Mouse (Mus musculus): Measurements from ENCODE around the gene Mpc1. TPM values are rescaled to one million over a fixed set of nuclear protein-coding genes. Genes with fewer than 3 reads are reported as not detected.

Gene Mpc1
- 10 to 100 TPM; 50.3 to 60.8 TPM for total RNA-seq (2023)

DNA sequence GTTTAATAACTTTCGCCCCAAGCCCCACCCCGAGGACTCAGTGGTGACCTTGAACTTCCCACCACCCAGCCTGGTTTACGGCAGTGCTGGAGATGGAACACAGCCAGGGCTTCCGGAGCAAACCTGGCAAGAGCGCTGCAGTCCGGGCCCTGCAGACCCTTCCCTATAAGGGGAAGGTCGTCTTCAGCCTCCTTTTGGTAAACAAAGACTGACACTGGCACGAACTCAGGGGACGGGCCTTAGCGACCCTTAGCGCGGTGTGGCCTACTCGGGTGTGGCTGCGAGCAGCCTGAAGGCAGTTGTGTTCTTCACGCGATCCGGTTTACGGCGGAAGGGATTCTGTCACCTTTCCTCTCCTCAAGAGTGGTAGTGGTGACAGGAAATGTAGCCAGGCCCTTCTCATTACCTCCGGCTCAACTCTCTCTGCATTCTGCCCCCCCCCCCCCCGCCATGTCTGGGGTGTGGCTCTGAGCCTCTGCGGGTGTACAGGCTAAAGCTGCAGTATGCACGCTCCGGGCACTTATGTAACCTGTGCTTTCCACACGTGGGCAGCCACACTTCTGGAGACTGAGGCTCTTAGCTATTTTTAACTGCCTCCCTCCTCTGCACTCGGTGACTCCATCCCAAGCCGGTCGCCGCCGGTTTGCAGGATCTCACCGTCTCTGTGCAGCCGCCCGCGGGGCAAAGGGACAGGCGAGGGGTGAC, at the start of gene Mpc1:
Mpc1 (plus strand) TSS at position 84 of the 705 bp plus-strand sequence.

DNA sequence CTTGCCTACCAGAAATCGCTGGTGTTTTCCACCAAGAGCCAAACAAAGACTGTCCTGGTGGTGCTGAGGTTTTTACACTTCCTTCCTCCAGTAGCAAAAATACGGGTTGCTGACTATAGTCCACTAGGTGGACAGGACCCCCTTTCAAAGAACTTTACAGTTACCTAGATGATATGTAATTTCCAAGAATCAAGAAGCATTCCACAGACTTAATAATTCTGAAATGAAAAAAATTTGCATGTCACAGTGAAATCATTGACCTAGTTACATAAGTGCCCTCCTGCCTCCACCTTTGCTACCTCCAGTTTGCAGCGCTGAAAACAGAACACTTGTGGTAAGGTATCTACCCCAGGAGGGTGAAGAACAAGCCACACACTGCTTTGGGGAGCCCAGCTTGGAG, 47.0 kb upstream of the Mpc1 start, which contains the start of gene Ccr6:
Ccr6 (plus strand) TSS at position 301 of the 400 bp plus-strand sequence.

DNA sequence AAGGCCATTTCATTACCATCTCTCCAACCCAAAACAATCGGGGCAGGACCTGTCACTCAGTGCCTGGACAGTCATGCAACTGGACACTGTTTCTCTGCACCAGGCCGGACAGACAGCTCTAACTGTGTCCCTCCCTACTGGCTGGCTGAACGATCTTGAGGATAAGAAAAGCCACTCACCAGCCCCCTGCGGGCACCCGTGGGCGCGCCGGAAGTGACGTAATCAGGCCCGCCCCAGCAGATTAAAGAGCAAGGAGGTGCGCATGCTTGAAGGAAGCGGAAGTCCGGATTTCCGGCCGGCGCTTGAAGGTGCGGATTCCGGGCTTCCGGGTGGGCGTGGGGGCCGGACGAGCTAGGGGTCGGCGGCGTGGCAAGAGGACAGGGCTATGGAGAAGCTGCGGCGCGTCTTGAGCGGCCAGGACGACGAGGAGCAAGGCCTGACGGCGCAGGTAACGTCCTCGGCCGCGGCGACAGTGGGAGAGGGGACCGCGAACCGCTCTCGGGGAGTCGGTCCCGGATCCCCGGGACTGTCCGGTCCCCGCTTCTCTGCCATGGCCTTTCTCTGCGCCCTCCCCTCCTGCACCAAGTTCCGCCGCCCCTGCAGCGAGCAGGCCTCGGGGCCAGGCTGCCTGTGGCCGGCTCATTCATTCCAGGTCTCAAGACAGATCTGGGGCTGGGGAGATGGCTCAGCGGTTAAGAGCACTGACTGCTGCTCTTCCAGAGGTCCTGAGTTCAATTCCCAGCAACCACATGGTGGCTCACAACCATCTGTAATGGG, 28.3 kb downstream of the Mpc1 start, which contains the start of gene Sft2d1:
Sft2d1 (plus strand) TSS at position 265 of the 777 bp plus-strand sequence.

DNA sequence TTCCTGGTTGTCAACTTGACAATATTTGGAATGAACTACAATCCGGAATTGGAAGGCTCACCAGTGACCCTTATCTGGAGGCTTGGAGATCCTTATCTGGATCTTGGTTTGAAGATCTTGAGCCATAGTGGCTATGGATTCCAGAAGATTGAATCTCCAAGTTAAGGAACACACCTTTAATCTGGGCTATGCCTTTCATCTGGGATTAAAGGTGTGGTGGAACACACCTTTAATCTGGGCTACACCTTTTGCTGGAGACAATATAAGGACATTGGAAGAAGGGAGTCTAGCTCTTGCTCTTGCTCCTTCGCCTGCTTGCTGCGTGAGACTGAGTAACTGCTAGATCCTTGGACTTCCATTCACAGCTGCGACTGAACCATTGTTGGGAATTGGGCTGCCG, 54.5 kb downstream of the Mpc1 start, which contains the start of gene Prr18:
Prr18 (plus strand) TSS at position 301 of the 400 bp plus-strand sequence.

Other genes with a start within 250 kb of the Mpc1 start
- gene Gm49673, start 135.1 kb upstream of the Mpc1 start, total RNA-seq (2023), result under 1 TPM; 0.26 to 0.53 TPM
- 10 to 100 TPM; 27.9 to 32.0 TPM for gene Rnaset2a, start 134.8 kb upstream of the Mpc1 start, total RNA-seq (2023)
- gene Fgfr1op, start 117.4 kb upstream of the Mpc1 start, total RNA-seq (2023), result 10 to 100 TPM; 17.4 to 19.2 TPM
- not detected for gene Ccr6, start 46.9 kb upstream of the Mpc1 start, total RNA-seq (2023)
- 10 to 100 TPM; 69.9 to 91.5 TPM for gene Sft2d1, start 28.2 kb downstream of the Mpc1 start, total RNA-seq (2023)
- under 1 TPM; 0.37 to 0.40 TPM for gene Prr18, start 54.6 kb downstream of the Mpc1 start, total RNA-seq (2023)
- not detected for gene T2, start 73.1 kb downstream of the Mpc1 start, total RNA-seq (2023)
- not detected for gene T, start 151.5 kb downstream of the Mpc1 start, total RNA-seq (2023)
- gene Pde10a, start 242.5 kb downstream of the Mpc1 start, total RNA-seq (2023), result 1 to 10 TPM in 1 of 2 experiments, under 1 TPM in 1; 0.92 to 1.8 TPM